Mouse (Mus musculus): ENCODE measurements around the gene Zc3h4.
"Not testable (repeated sequence)": the region's sequence is repeated elsewhere in the genome, so short reads cannot be mapped to it uniquely, and the experiment has no call there.

Gene Zc3h4

DNA sequence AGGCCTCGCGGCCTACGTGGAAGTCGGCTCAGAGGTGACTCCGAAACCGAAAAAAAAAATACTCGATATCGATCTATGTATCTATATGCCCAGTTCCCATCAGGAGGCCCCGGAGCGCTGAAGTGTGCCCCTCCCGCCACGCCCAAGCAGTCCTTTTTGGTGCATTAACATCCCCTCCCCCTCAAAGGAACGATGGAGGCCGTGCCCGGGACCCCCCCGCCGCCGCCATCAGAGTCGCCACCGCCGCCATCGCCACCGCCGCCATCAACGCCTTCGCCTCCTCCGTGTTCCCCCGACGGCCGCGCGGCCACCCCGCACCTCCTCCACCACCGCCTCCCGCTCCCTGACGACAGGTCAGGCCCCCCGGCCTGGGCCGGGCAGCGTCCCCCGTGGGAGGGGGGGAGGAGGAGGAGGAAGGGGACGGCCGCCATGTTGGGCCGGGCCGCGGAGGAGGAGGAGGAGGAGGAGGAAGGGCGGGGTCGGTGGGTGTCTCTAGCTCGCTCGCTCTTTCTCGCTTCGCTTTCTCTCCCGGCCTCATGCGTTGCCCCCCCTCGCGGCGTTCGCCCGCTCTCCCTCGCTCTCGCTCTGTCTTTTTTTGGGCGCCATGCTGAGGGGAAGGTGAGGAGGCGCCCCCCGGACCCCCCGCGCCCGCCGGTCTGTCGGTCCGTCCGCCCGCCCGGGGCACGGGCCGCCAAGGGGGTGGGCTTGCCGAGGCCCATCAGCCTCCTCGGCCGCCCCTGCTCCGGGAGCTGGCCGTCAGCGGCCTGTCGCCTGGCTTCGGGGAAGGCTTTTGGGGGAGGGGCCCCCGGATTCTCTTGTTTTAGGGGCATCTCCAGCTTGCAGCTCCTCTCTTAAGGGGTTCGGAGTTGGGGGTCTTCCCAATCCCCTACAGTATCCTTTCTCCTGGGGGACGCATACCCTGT is at the start of gene Zc3h4:
Gene Zc3h4, plus strand, starts transcription at position 222 of the 923 bp plus-strand sequence.
- DNase-seq (ENCODE audit: low spot score): peak; percentile 93

DNA sequence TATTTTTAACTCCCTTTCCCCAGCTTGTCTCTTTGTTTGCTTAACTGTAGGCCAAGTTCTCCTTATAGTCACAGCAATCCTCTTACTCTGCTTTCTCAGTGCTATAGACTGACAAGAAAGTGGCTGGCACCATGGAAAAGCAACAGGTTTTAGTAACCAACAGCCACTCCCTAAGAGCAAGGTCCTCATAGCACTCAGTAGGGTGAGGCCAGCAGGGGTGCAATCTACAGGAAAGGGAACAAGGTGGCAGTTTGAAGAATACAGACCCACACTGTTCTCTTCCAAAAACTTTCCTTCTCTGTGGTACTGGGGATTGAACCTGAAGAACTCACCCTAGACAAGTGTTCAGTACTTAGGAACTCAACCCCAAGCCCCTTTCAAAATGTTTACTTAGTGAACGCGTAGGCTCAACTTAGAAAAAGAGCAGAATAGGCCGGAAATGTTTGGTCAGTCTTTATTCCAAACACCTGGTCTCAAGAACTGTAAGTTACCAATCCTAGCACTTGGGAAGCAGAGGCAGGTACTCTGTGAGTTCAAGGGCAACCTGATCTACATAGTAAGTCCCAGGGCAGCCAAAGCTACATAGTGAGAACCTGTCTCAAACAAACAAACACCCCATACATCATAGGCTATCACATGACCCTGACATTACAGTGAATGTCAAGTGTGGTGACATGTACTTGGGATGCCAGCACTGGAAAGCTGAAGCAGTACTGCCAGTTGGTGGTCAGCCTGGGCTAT is 44.7 kb upstream of the Zc3h4 start:
- no peak for DNase-seq (ENCODE audit: low spot score)

GRCm38 (mm10) chr7:16357602-16358001 is 43.1 kb upstream of the Zc3h4 start:
- peak; percentile 21 for DNase-seq (ENCODE audit: low spot score)

GRCm38 (mm10) chr7:16364319-16364718 is 36.4 kb upstream of the Zc3h4 start:
- DNase-seq (ENCODE audit: low spot score): peak; percentile 54

DNA sequence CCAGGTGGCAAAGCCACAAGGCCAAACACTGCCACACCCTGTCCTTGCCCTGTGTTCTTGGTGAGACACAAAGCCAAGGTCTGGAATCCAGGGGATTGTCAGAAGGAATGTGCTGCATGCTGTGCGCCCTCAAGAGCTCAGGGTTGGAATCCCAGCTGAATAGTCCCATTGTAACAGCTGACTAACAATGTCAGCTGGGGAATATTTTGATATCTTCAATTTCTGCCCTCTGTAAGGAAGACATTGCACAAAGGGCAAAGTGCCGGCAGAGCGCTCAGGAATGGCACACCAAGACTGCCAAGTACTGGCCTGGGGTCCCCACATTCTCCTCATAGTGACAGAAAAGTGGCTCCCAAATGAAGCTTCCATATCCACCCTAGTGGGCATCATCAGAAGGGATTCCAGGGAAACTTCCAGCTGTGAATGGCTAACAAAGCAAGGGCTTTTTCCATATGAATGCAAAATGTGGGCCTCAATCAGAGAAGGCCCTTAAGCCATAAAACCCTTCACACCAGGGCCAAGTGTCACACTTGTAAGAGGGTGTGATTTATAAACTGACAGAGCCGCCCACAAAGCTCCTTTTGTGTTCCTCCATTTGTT is 35.7 kb upstream of the Zc3h4 start:
- peak; percentile 70 for DNase-seq (ENCODE audit: low spot score)

DNA sequence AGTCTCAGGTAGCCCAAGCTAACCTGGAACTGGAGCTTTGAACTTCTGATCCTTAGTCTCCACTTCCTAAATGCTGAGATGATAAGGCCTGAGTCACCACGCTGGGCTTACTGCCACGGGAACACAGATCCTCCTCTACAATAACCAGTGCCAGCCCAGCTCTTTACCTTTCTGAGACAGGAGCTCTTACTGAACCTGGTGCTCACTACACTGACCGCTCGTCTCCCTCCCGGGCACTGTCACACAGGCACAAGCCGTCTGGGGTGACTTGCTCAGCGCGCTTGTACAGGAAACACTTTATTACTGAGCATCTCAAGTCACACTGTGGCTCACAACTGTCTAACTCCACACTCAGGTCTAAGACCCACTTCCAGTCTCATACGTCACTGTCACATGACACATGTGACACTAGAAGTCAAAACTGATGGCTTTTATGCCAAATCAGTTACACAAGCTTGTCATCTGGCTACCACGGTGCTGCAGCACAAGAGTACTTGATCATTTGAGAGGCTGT is 34.5 kb upstream of the Zc3h4 start:
- peak; percentile 76 for DNase-seq (ENCODE audit: low spot score)

DNA sequence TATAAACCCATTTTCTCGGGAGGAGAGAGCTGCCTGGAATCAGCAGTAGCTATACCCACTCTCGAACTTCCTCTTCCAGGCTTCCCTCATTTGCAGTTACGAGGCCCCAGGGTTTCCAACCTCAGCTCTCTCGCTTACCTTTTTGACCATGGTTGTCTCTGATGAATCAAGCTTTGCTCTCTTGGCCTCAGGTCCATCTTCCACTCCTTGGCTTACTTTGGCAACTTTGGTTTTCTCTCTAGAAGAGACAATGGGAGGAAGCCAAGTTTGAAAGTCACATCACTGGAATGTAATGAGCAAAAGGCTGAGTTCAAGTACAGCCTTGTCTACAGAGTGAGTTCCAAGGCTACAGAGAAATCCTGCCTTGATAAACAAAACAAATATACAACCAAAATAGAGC is 34.0 kb upstream of the Zc3h4 start:
- no peak for DNase-seq (ENCODE audit: low spot score)

DNA sequence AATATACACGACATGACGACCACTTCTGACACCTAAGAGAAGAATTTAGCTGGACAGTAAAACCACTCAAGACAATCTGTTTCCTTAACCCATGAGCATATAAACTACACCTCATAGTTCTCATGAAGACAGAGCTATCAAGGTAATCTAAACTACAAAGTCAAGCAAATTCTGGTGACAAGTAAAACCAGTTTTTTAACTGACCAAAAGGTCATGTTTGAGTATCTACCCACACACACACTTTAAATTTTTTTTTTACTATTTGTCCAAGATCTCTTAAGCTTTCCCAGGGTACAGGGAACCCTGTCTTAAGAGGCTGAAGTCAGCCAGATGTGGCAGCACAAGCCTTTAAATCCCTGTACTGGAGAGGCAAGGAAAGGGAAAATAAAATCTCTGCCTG is 31.9 kb upstream of the Zc3h4 start:
- DNase-seq (ENCODE audit: low spot score): peak; percentile 62

GRCm38 (mm10) chr7:16370596-16370995 is 30.1 kb upstream of the Zc3h4 start:
- DNase-seq (ENCODE audit: low spot score): no peak

DNA sequence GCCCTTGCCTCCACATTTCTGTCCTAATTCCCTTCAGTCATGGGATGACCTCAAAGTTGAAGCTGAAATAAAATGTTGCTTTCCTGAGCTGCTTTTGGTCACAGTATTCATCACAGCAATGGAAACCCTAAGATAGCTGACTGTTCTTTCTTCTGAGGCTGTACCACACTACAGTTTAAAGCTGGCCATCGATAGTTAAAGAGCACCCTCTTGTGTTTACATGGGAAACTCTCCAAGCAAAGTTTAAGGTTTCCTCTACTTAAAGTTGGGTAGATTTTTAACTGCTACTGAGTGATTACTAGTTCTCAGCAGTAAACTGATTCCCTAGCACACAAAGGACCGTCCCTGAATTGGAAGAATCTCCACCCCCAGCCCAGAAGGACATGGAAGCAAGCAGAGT is 27.0 kb upstream of the Zc3h4 start:
- peak; percentile 37 for DNase-seq (ENCODE audit: low spot score)

- DNase-seq (ENCODE audit: low spot score): no peak
Measured at GRCm38 (mm10) chr7:16374989-16375388, 25.7 kb upstream of the Zc3h4 start.

DNA sequence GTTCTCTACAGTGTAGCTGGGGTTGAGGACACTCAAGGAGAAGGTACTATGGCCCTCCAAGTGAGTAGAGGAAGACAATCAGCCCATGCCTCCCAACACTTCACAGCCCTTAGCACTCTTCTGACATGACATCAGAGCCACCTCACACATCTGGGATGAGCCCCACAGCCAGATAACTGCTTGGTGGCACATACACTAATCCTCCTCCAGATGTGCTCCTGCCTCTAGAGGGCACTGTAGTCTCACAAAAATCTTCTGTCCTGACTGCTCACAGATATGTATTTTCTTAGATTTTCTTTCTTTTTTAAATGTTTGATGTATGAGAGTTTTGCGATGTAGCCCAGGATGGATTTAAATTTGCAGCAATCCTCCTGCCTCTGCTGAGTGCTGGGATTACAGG is 24.2 kb upstream of the Zc3h4 start:
- DNase-seq (ENCODE audit: low spot score): peak; percentile 73

DNA sequence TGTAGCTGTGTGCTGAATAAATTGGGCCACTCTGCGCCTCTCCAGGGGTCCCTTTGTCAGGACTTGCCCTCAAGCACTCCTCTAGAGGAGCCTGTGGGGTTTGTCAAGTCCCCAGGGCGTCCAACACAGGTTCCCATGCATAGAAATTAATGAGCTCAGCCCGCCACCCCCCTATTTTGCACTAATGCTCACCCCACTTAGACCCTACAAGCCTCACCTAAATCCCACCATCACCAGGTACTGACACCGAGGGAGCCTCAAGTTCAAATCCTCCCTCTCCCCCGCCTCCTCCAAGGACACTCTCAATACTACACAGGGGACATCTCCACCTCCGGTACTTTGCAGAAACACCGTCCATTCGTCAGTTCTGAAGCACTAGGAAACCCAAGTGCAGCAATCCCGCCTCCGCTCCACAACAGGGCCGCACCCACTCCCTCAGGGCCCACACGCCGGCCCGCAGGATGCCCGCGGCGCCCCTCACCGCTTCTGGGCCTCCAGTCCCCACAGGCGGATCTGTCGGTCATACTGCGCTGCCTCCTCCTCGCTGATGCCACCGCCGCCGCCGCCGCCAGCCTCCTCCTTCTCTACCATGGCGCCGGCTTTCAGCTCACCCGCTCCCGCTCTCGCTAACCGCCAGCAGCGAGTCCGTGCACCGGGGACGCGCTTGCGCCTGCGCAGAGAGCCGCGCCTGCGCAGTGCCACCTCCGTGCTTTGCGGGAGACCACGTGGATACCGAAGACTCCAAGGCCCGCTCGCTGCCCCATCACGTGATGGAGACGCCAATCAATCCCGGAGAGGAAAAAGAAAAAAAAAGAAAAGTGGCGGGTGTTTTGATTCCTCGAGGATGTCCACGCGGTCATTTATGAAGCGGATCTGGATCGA is 13.3 kb upstream of the Zc3h4 start, which contains the start of gene Sae1:
Gene Sae1, minus strand, starts transcription at position 647 of the 882 bp plus-strand sequence.
- peak; percentile 98 for DNase-seq (ENCODE audit: low spot score)

DNA sequence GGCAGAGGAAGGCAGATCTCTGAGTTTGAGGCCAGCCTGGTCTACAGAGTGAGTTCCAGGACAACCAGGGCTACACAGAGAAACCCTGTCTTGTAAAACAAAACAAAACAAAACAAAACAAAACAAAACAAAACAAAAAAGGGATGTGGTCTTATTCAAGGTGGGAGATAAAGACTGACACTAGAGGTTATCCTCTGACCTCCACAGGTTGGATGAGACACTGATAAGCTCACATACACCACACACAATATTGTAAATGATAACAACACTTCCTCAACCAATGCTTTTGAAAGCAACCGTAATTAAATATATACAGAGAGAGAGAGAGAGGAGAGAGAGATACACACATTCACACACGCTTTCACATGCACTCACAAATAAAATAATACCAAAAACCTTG is 10.8 kb upstream of the Zc3h4 start:
- DNase-seq (ENCODE audit: low spot score): not testable (repeated sequence)

- DNase-seq (ENCODE audit: low spot score): no peak
Measured at GRCm38 (mm10) chr7:16392923-16393322, 7.8 kb upstream of the Zc3h4 start.

GRCm38 (mm10) chr7:16395944-16396343 is 4.8 kb upstream of the Zc3h4 start:
- DNase-seq (ENCODE audit: low spot score): no peak

GRCm38 (mm10) chr7:16397465-16397864 is 3.2 kb upstream of the Zc3h4 start:
- DNase-seq (ENCODE audit: low spot score): no peak

DNA sequence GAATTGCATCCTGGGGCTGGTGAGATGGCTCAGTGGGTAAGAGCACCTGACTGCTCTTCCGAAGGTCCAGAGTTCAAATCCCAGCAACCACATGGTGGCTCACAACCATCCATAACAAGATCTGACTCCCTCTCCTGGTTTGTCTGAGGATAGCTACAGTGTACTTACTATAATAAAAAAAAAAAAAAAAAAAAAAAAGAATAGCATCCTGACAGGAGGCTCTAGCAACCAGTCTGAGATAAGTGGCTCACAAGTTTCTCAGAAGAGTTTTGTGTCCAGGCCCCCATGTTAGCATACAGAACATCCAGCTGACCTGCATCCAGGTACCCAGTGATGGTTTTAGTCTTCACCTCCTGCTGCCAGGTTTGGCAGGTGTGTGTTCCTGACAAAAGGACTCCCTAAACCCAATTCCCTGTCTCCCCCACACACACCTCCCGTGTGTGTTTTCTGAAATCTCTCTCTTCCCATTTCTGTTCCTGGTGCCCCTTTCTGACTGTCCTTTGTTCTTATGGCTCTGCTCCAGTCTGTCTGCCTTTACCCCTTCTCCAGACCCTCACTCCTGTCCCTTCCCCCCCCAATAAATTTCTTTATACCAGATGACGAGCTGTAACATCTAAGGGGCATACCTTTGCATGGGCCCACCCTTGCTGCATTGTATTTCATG is 2.2 kb upstream of the Zc3h4 start:
- no peak for DNase-seq (ENCODE audit: low spot score)

DNA sequence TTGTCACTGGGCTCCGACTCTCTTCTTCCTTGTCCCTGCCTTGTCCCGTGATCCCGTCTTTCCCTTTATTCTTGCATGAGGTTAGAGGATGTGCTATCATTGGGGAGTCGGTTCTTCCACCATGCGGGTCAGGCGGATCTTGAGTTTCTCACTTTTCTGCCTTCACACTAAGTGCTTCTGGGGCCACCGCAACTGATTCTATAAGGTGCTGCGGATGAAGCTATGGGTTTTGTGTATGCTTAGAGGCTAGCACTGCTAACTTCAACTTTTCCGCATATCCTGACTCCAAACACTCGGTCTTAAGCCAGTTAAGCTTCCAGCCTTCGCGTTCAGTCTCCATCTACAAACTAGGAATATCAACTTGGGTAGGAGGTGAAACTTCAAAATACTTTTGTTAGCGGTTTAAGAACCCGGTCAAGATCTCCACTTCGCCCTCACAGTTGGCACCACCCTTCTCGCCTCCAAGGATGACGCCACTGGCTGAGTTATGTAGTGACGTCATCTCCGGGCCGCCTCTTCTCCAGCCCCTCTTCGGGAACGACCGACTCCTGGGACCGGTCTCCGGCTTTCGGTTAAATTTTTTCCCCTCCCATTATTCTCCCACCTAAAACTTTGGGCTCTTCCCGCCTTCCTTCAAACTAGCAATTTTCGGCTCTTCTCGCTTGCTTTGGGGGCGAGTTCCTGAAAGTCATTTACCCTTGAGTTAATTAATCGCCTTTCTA is 1.5 kb upstream of the Zc3h4 start:
- DNase-seq (ENCODE audit: low spot score): peak; percentile 96
